Mouse (Mus musculus): ENCODE measurements around the gene Lix1.

DNA sequence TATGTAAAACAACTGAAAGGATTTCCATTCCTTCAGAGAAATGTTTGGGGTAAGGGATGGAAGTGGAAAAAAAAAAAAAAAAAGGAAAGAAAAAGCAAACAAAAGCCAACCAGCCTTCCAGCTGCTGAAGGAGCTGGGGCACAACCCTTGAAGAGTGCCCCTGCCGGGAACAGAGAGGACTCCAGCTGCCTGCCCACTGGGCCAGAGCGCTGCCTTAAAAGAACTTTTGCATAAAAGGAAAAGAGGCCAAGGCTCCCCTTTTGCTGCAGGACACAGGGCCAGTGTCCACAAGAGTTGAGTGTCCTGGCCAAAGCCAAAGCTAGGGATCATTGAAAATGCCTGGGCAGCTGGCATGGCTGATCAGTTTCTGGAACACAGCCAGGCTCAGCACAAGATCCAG is 7.1 kb downstream of the Lix1 start:
- TF ChIP-seq POLR2A (IDR thresholded peaks at IDR 0.05; ENCODE audit: low read depth, low read length) (no peak), CTCF (conservative IDR thresholded peaks at IDR 0.05; ENCODE audit: insufficient read depth, insufficient read length, low read depth, low read length) (no peak)

Data from kidney, adult 2 months (tissue).